In the genomic region with DNA sequence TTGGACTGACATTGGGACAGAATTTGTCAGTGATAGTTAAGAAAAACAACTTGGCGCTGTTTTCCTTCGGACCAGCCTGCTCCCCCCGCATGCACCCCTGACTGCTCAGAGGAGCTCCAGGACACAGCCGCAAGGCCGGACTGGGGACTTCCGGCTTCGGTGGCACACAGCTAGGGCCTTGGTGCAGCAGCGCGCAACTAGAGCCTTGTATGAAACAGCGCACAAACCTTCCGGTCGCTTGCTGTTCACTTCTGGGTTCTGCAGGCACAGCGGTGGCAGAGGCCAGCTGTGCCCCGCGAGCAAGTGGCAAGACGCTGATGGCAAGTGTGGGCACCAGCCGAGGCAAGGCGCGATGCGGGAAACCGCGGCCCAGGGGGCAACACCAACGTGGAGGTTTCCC, we compare ENCODE assay signal across 9 mouse cellular contexts. TPM values are rescaled to one million over a fixed set of nuclear protein-coding genes. Genes with fewer than 3 reads are reported as not detected.
DNase-seq lines count a peak whose midpoint lies in the region; ATAC-seq lines count a peak whose summit lies in the region.
"Had no signal": no experiment of that assay in that cellular context is flagged by ENCODE, and none has a peak within 500 bp of the region (broad histone marks: within the 10 kb centered on the region; RNA-seq: fewer than 3 reads in every experiment).

No protein-coding gene starts in this region.

- WGBS in heart, embryonic 14.5 days, result 48% methylated on average over 23 of the region's 23 CpGs
- 62% methylated on average over 23 of the region's 23 CpGs for WGBS in embryonic facial prominence, embryonic 15.5 days
- WGBS in liver, embryonic 13.5 days (ENCODE audit: insufficient replicate concordance), result 55% methylated on average over 23 of the region's 23 CpGs

- H3K27ac ChIP-seq in heart, embryonic 14.5 days (replicated peaks in 1 of 2; ENCODE audit: control insufficient read depth in 1 of 2, insufficient read depth in 1 of 2, low read depth in 2 of 2, low read length in 2 of 2), result no peak overlapping the region
- no peak overlapping the region for H3K27ac ChIP-seq in embryonic facial prominence, embryonic 15.5 days (replicated peaks)
- no peak overlapping the region for H3K27ac ChIP-seq in liver, embryonic 13.5 days

- peak overlapping the region; percentile 52; the same call in 1 of the 2 replicates for H3K9ac ChIP-seq in heart, embryonic 14.5 days (ENCODE audit: low read length)
- H3K9ac ChIP-seq in embryonic facial prominence, embryonic 15.5 days, result no peak overlapping the region
- no peak overlapping the region for H3K9ac ChIP-seq in liver, embryonic 13.5 days

- H3K36me3 ChIP-seq in heart, embryonic 14.5 days (ENCODE audit: control insufficient read depth, insufficient read depth, low read length), result no peaks in the 10 kb centered on the region
- no peaks in the 10 kb centered on the region for H3K36me3 ChIP-seq in embryonic facial prominence, embryonic 15.5 days
- no peaks in the 10 kb centered on the region for H3K36me3 ChIP-seq in liver, embryonic 13.5 days

- no peaks in the 10 kb centered on the region; a peak in 1 of 4 replicates for H3K4me1 ChIP-seq in heart, embryonic 14.5 days (ENCODE audit: control insufficient read depth in 2 of 2, insufficient read depth in 2 of 2, low read length in 2 of 2)
- no peaks in the 10 kb centered on the region for H3K4me1 ChIP-seq in embryonic facial prominence, embryonic 15.5 days
- 0 out of 2 replicates have a peak, but pooled peaks cover 3% of the 10 kb centered on the region for H3K4me1 ChIP-seq in liver, embryonic 13.5 days (replicated peaks)

- DNase-seq in heart, adult 18-20 months, result no peak
- DNase-seq in liver, embryonic 13.5 days, result no peak
- no peak for DNase-seq in layer of hippocampus, adult 9-10 months (ENCODE audit: low spot score)
- no peak for DNase-seq in gastrocnemius, postnatal 10 days
- no peak for DNase-seq in MN1 (ENCODE audit: low spot score)
- DNase-seq: retina, postnatal 1 day had no signal

- H3K9me3 ChIP-seq in heart, embryonic 14.5 days (ENCODE audit: control insufficient read depth, low read length), result peaks cover 8% of the 10 kb centered on the region; the same call in 1 of the 2 replicates
- 0 out of 2 replicates have a peak, but pooled peaks cover 3% of the 10 kb centered on the region for H3K9me3 ChIP-seq in embryonic facial prominence, embryonic 15.5 days (replicated peaks)
- peaks cover 13% of the 10 kb centered on the region; the same call in 1 of the 2 replicates for H3K9me3 ChIP-seq in liver, embryonic 13.5 days (replicated peaks)

- H3K4me3 ChIP-seq in heart, embryonic 14.5 days (ENCODE audit: control insufficient read depth in 1 of 2, insufficient read depth in 1 of 2, low read depth in 1 of 2, low read length in 2 of 2), result peak overlapping the region; percentile 24 to 26; a peak in 3 of 4 replicates
- no peak overlapping the region for H3K4me3 ChIP-seq in embryonic facial prominence, embryonic 15.5 days (replicated peaks)
- peak overlapping the region; percentile 15; the same call in 1 of the 2 replicates for H3K4me3 ChIP-seq in liver, embryonic 13.5 days (replicated peaks)

- ATAC-seq in heart, embryonic 14.5 days (ENCODE audit: insufficient number of reproducible peaks, insufficient read depth, low FRiP score, low read depth), result no peak
- peak; percentile 20 for ATAC-seq in CD4-positive, CD25-positive, alpha-beta regulatory T cell, adult 4 months
- no peak for ATAC-seq in embryonic facial prominence, embryonic 15.5 days (ENCODE audit: insufficient number of reproducible peaks, low FRiP score, low TSS enrichment, low read depth)
- ATAC-seq in liver, embryonic 13.5 days (ENCODE audit: low read depth), result peak; percentile 51; the same call in 1 of the 2 replicates

- H3K27me3 ChIP-seq in heart, embryonic 14.5 days (ENCODE audit: control insufficient read depth, insufficient read depth, low read length), result no peaks in the 10 kb centered on the region
- H3K27me3 ChIP-seq in embryonic facial prominence, embryonic 15.5 days, result no peaks in the 10 kb centered on the region
- no peaks in the 10 kb centered on the region for H3K27me3 ChIP-seq in liver, embryonic 13.5 days

- peak overlapping the region; percentile 62 for H3K4me2 ChIP-seq in heart, embryonic 14.5 days (ENCODE audit: low read length)
- H3K4me2 ChIP-seq in embryonic facial prominence, embryonic 15.5 days (replicated peaks), result peak overlapping the region; percentile 36
- peak overlapping the region; percentile 41 for H3K4me2 ChIP-seq in liver, embryonic 13.5 days

RNA-seq across cellular contexts. Expression of a gene that starts 12.9 kb away (rescaled TPM):
- polyA plus RNA-seq in heart, embryonic 14.5 days (2014; fragmentation: Nextera tagmentation; extraction: Ambion mirVana), result 9.7 and 11.1 TPM in 2 replicates
- total RNA-seq in heart, adult 18-20 months (2021), result 10 to 100 TPM; 33.4 to 37.8 TPM
- 1 to 10 TPM; 5.5 to 7.8 TPM for polyA plus RNA-seq in CD4-positive, CD25-positive, alpha-beta regulatory T cell, adult 4 months (2017; shearing (Covaris generic))
- polyA plus RNA-seq in embryonic facial prominence, embryonic 15.5 days (2015; fragmentation: Nextera tagmentation; extraction: Ambion mirVana), result 14.5 and 15.0 TPM in 2 replicates
- 10.3 and 11.9 TPM in 2 replicates for polyA plus RNA-seq in liver, embryonic 13.5 days (2015; fragmentation: Nextera tagmentation; extraction: Ambion mirVana)
- 1 to 10 TPM; 2.6 to 4.2 TPM for total RNA-seq in gastrocnemius, postnatal 10 days (2021)

Comparison
In these comparisons a context has a peak if more than half of its experiments do, and no peak if none do; other contexts are left out.
1. ATAC-seq: peak in CD4-positive, CD25-positive, alpha-beta regulatory T cell, adult 4 months (single experiment) and liver, embryonic 13.5 days (single experiment); none in heart, embryonic 14.5 days (single experiment) and embryonic facial prominence, embryonic 15.5 days (single experiment).
2. Peak in every context shown above with its lines, with median percentiles within 50 percentile points of each other: H3K4me2 ChIP-seq.